Mouse (Mus musculus) lung, adult 10 weeks (tissue): ENCODE data around the gene Ubap1l. TPM values are rescaled to one million over a fixed set of nuclear protein-coding genes. Genes with fewer than 3 reads are reported as not detected.

ENCODE experiments used
- polyA plus RNA-seq: library from polyadenylated mRNA; stranded (reverse); fragments of 350-450 nt; fragmentation: Illumina TruSeq; extraction: RNeasy Lipid Tissue Mini Kit (QIAGEN cat#74804); gene quantifications from one replicate; pipeline ENCODE4 v1.2.3, GENCODE M21; 2014; ENCODE audit warnings: low read depth, low replicate concordance; ENCODE audit not compliant: insufficient read depth

Gene Ubap1l
- polyA plus RNA-seq = not detected

GRCm38 (mm10) chr9:65360641-65361448, at the start of gene Ubap1l:
Ubap1l (plus strand) TSS chr9:65361041.

GRCm38 (mm10) chr9:65345854-65346475, 14.9 kb upstream of the Ubap1l start, which contains the start of gene Pdcd7:
Pdcd7 (plus strand) TSS chr9:65346104.

GRCm38 (mm10) chr9:65391613-65391964, 30.7 kb downstream of the Ubap1l start, which contains the start of gene Kbtbd13:
Kbtbd13 (minus strand) TSS chr9:65391652.

GRCm38 (mm10) chr9:65398279-65398678, 37.4 kb downstream of the Ubap1l start, which contains the start of gene Rasl12:
Rasl12 (plus strand) TSS chr9:65398506.

GRCm38 (mm10) chr9:65422760-65423501, 62.1 kb downstream of the Ubap1l start, which contains the start of gene Slc51b:
Slc51b (minus strand) TSS chr9:65422955.

Other genes starting within 250 kb of the Ubap1l start
- not detected for gene Igdcc3, start 219.9 kb upstream of the Ubap1l start, polyA plus RNA-seq
- 3.9 TPM for gene Parp16, start 165.7 kb upstream of the Ubap1l start, polyA plus RNA-seq
- 1.4 TPM for gene Cilp, start 95.9 kb upstream of the Ubap1l start, polyA plus RNA-seq
- 20.5 TPM for gene Clpx, start 66.8 kb upstream of the Ubap1l start, polyA plus RNA-seq
- 9.4 TPM for gene Pdcd7, start 14.9 kb upstream of the Ubap1l start, polyA plus RNA-seq
- gene Kbtbd13, start 30.6 kb downstream of the Ubap1l start, polyA plus RNA-seq = 0.69 TPM
- gene Rasl12, start 37.5 kb downstream of the Ubap1l start, polyA plus RNA-seq = 39.8 TPM
- not detected for gene Slc51b, start 61.9 kb downstream of the Ubap1l start, polyA plus RNA-seq
- 5.8 TPM for gene Mtfmt, start 74.7 kb downstream of the Ubap1l start, polyA plus RNA-seq
- gene Spg21, start 99.9 kb downstream of the Ubap1l start, polyA plus RNA-seq = 40.1 TPM
- not detected for gene Ankdd1a, start 159.2 kb downstream of the Ubap1l start, polyA plus RNA-seq
- 15.6 TPM for gene Plekho2, start 219.0 kb downstream of the Ubap1l start, polyA plus RNA-seq
- 0.07 TPM for gene Pif1, start 226.1 kb downstream of the Ubap1l start, polyA plus RNA-seq